Mouse (Mus musculus) urinary bladder, postnatal 36 days (tissue): Measurements from ENCODE around the gene Pip4k2c.
"Not testable (repeated sequence)": the region's sequence is repeated elsewhere in the genome, so short reads cannot be mapped to it uniquely, and the experiment has no call there.

ENCODE experiments used
- DNase-seq, 2 experiments: peaks; one replicate each; pipeline ENCODE4 v3.0.0; 2022; ENCODE audit warnings: low spot score in 2 of 2, mixed read lengths in 1 of 2

Pip4k2c gene

DNA sequence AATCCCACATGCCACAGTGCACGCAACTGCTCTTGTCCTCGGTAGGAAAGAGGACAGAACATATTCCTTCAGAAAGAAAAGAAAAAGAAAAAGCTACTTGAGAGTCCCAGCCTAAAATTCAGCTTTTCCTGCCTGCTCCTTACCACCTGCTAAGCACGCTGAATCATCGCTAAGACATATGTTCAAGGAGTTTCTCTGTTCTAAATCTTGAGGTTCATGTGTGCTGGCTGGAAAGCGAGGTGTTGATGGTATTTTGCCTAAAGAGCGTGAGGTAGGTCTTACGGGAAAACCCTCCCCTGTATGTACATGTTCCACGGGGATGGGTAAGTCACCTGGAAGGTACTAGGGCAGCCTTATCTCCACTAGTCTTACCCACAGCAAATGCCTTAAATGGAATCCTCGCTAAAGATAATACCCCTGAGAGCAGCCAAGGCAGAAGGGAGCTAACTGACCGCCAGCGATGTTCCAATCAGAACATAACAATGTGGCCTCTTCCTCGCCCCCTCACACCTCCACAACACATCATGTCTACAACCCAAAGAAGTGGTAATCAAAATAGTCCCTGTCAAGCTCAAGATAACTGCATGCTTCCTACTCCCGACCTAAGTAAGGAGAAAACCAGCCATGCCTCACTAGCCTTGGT lies 1.3 kb downstream of the Pip4k2c start:
- no peak for DNase-seq

GRCm38 (mm10) chr10:127208921-127209320 lies 2.5 kb downstream of the Pip4k2c start:
- DNase-seq, result no peak

DNA sequence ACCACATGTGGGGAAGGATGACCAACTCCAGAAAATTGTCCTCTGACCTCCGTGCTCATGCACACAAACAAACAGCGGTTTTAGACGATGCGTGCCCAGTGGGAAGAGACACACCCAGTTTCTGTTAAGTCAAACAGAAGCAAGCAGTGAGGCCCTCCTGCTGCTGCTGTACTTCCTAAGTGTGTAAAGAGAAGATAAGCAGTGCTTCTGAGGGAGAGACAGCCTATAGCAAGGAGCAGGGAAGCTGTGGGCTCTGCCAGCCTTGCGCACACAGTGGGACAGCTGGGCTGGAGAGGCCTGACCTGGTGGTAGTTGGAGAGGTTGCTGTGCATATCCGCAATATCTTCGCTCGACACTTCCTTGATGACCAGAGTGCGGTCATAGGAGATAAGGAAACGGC lies 6.0 kb downstream of the Pip4k2c start:
- no peak for DNase-seq

- DNase-seq, result no peak
Observed at GRCm38 (mm10) chr10:127204589-127204988, 6.8 kb downstream of the Pip4k2c start.

GRCm38 (mm10) chr10:127203106-127203505 lies 8.3 kb downstream of the Pip4k2c start:
- no peak for DNase-seq

DNA sequence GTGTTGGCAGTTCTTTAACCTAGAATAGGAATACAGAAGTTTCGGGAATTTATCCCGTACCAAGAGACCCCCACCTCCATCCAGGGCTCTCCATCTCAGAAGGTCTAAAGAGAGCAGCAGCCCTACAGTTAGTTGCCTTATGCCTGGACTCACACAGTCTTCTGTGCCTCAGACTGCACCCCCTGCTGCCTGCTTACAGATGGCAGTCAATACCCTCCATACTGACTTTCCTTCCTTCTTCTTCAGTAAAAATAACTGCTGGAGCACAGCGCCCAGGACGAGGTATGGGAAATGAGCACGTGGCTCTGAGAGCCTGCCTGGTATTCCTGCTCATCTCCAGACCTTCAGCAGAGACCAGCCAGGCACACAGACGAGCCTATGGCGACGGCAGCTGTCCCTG lies 11.1 kb downstream of the Pip4k2c start:
- no peak for DNase-seq

DNA sequence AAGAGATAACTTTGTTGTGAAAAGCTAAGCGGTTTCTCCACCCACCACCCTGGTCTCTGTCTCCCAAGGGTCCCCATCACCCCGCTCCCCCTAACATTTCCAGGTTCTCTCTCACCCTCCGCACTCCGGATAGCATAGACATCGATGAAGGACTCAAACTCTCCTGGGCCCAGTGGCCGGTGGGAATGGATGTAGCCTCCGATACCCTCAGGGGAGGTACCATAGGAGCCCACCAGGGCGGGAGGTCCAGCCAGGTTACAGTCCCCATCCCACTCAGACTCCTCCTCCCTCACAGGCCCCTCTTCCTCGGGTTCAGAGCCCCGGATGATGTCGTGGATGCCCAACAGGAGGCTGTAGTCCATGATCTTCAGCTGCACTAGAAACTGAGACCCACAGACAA lies 11.9 kb downstream of the Pip4k2c start:
- no peak for DNase-seq

- DNase-seq, result no peak
Observed at GRCm38 (mm10) chr10:127199068-127199467, 12.3 kb downstream of the Pip4k2c start.

- no peak for DNase-seq
Observed at GRCm38 (mm10) chr10:127198492-127198891, 12.9 kb downstream of the Pip4k2c start.

DNA sequence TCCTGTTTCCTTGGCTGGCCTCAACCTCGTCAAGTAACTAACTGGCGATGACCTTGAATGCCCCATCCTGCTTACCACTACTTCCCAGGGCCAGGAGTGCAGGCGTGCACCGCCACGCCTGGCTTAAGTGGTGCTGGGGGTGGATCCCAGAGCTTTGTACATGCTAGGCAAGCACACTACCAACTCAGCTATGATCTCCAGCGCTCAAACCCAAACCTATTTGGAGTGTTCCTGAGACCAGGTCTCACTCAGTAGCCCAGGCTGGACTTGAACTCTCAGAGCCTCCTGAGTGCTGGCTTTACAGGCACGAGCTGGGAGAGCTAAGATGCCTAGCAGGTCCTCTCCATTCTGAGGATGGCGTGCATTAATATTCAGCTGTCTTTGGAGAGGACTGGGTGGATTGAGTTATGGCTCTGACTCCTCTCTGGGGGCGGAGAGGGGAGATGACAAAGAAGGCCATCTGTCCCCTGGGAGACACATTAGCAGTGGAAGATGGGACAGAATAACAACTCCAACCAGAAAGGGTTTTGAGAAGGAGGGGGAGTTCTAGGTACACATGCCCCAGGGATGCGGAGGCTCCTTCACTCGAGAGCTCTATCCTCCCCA lies 13.8 kb downstream of the Pip4k2c start:
- no peak for DNase-seq

DNA sequence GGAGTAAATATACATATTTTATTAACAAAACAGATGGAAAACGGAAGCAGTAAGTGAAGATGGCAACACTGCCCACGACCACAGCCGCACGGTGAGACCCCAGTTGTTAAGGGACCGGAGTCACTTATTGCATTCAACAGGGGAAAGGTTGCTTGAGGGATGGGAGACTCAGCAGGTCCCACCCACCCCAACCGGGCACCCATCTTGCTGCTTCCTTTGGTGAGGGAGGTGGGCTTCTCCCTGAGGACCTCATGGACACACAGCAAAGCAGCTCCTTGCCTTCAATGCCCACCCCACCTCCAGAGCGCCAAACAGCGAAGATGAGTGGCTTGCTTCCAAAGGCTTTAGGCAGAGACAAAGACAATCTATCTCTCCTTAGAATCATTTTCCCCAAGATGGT lies 14.3 kb downstream of the Pip4k2c start:
- DNase-seq, result no peak

GRCm38 (mm10) chr10:127196392-127196791 lies 15.0 kb downstream of the Pip4k2c start:
- DNase-seq, result peak; percentile 39 to 63

DNA sequence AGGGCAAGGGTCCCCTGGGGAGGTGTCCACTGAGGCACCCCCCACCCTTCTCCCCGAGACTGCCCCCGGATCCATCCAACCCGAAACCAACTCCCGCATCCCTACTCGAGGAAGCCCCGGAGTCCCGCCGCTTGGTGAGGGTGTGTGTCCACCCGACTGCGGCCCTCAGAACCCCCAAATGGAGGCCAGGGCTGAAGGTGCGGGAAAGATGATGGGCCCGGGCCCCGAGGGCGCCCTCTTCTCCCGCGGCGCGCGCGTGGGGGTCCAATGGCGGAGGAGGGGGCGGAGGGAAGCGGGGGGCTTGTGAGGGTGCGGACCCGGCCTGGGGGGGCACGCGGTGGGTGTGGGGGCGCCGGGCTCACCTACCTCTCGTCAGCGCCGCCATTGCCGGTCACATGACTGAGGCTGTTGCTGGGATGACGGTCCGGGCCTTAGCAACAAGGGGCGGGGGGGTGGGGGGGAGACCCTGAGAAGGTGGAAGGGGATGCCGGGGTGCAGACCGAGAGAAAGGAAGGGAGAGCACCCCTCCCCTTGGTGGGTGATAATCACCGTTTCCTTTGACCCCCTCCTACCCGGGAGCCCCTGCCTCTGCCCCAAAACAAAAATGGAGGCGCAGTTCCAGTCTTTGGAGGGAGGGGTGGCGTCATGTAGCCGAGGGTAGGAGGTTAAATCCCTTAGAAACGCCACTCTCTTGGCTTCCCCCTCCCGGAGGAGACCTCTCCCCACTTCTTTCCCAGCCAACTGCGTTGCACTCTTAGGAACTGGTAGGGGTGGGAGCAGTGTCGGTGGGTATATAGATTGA lies 15.9 kb downstream of the Pip4k2c start, which contains the start of gene Dtx3:
TSS of gene Dtx3 (minus strand) at position 401 of the 802 bp plus-strand sequence.
- no peak for DNase-seq

DNA sequence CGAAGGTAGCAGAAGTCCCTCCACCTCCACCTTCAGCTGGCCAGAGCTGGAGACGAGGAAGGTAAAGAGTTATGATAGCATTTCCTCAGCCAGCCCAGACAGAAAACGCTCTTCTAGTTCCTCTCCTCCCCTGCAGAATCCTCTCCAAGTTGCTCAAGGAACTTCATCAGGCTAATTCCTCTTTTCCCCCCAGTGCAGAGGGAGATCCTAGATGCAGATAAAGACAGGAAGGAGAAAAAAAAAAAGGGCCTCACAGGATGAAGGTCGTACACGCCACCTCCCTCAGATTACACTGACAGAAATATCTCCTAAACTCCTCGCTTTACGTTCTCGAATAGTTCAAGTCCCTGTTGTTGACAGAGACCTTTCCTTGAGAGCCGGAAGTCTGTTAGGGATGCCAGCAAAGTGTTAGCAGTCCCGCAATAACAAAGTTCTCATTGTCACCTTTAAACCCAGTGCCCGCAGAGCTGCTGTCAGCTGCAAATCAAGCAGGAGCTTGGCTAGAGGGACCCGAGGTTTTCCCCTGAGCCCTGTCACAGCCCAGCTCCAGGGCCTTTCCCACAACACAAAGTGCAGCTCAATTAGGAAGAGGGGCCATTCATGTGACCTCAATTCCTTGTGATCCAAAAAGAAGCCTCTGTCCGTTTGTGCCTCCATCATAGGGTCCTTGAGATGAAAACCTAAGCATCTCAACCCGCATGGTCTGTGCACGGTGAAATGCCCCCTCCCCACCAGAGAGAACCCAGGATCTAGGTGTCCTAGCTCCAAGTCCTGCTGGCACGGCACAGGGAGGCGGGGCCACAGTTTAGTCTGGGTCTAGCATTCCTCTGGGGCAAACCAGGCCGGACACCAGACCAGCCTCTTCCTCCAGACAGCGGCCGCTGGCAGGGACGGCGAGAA lies 16.7 kb downstream of the Pip4k2c start:
- peak; percentile 51 to 71 for DNase-seq

DNA sequence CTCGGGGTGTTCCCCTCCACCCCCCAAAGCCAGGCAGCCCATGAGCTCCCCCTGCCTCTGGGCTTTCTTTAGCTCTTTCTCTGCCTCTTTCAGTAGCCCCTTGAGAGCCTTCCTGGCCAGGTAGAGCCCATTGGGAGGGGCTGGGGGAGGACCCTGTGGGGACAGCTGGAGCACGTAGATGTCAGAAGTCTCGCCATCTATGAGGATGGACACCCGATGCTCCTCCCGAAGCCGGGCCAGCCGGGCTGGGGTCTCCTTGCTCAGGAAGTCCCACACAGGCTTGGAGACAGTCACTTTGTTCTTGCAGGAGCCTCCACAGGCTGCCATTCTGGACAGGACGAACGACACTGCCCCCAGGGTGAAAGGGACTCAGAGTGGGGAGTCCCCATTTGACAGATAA lies 18.4 kb downstream of the Pip4k2c start:
- DNase-seq, result no peak

GRCm38 (mm10) chr10:127192057-127192328 lies 19.4 kb downstream of the Pip4k2c start:
- not testable (repeated sequence) for DNase-seq

- DNase-seq, result no peak
Observed at GRCm38 (mm10) chr10:127191191-127192056, 20.0 kb downstream of the Pip4k2c start.

DNA sequence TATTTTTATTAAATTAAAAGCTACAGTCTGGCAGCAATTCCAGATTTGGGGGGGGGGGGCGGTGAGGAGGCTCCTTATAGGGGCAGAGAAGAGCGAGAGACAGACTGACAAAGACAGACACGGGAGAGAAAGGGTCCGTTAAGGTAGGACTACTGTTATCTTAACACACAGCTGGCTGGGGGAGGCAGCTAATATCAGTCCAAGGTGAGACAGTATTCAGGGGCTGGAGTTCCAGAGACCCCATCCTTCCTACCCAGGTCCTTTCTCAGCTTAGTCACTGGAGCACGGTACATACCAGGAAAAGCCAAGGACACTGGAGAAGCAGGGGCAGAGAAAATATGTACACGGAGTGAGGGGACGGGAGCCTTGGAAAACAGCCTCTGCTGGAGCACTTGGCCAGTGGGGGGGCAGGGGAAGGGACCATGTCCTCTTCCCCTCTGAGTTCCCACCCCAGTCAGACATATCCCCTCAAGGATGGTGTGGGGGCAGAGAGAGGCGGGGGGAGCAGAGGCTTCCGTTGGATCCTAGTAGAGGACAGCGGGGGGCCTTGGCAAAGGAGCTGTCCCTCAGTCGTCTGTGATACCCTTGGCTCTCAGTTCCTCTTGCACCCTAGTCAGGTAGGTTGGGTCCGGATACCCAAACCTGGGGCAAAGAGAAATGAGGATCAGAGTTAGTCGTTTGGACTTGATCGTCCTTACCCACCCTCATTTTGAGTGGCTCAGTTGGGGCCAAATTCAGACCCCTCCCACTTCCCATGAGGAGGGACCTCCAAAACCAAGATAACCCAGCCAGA lies 20.8 kb downstream of the Pip4k2c start:
- DNase-seq, result no peak

GRCm38 (mm10) chr10:127189651-127190381 lies 21.6 kb downstream of the Pip4k2c start, which contains the start of gene Arhgef25:
TSS of gene Arhgef25 (minus strand) at chr10:127190083.
- DNase-seq, result peak; percentile 50 to 62
